Mouse (Mus musculus) embryonic facial prominence, embryonic 13.5 days (tissue): Measurements from ENCODE around the gene Cyp27a1. TPM values are rescaled to one million over a fixed set of nuclear protein-coding genes. Genes with fewer than 3 reads are reported as not detected.

Source experiments
- ATAC-seq: fragments of 200-750 bp; cut with Nextera tagmentation; 2 replicates; pipeline ENCODE4 v1.8.0; 2017; ENCODE audit warnings: low read depth; ENCODE audit not compliant: insufficient number of reproducible peaks, insufficient read depth, low FRiP score, low TSS enrichment
- H3K27ac ChIP-seq: fragments of 300-500 bp; sonication (generic); 2 replicates; pipeline ENCODE4 v1.5.1; 2015; ENCODE audit warnings: moderate library complexity, mild to moderate bottlenecking, inconsistent platforms
- H3K27me3 ChIP-seq: fragments of 300-500 bp; sonication (generic); 2 replicates; pipeline ENCODE4 v1.6.1; 2015; ENCODE audit warnings: mild to moderate bottlenecking, inconsistent platforms
- H3K36me3 ChIP-seq: fragments of 300-500 bp; sonication (generic); 2 replicates; pipeline ENCODE4 v1.6.1; 2015; ENCODE audit warnings: mild to moderate bottlenecking, inconsistent platforms
- H3K4me1 ChIP-seq: fragments of 300-500 bp; sonication (generic); 2 replicates; pipeline ENCODE4 v1.6.1; 2015; ENCODE audit warnings: inconsistent platforms
- H3K4me2 ChIP-seq: fragments of 300-500 bp; sonication (generic); 2 replicates; pipeline ENCODE4 v1.6.1; 2015; ENCODE audit warnings: moderate library complexity, mild to moderate bottlenecking, inconsistent platforms
- H3K4me3 ChIP-seq: fragments of 300-500 bp; sonication (generic); 2 replicates; pipeline ENCODE4 v1.5.1; 2015; ENCODE audit warnings: mild to moderate bottlenecking, inconsistent platforms
- H3K9ac ChIP-seq: fragments of 300-500 bp; sonication (generic); 2 replicates; pipeline ENCODE4 v1.6.1; 2015; ENCODE audit warnings: mild to moderate bottlenecking, inconsistent platforms
- H3K9me3 ChIP-seq: fragments of 300-500 bp; sonication (generic); 2 replicates; pipeline ENCODE4 v1.6.1; 2016; ENCODE audit warnings: inconsistent platforms
- WGBS: fragments of 180-500 bp; shearing (Covaris S2); methylation state at CpG from one replicate; pipeline ENCODE4 v1.1.7; 2015; ENCODE audit warnings: mixed read lengths; 5-methylcytosine and 5-hydroxymethylcytosine counted together
- polyA plus RNA-seq: library from polyadenylated mRNA; unstranded; fragments of >200 nt; fragmentation: Nextera tagmentation; extraction: Ambion mirVana; gene quantifications from 2 replicates; pipeline ENCODE4 v1.2.1, GENCODE M21; 2015

The Cyp27a1 gene
- polyA plus RNA-seq, 1 experiment from 2014 or later = 15.3 TPM

DNA sequence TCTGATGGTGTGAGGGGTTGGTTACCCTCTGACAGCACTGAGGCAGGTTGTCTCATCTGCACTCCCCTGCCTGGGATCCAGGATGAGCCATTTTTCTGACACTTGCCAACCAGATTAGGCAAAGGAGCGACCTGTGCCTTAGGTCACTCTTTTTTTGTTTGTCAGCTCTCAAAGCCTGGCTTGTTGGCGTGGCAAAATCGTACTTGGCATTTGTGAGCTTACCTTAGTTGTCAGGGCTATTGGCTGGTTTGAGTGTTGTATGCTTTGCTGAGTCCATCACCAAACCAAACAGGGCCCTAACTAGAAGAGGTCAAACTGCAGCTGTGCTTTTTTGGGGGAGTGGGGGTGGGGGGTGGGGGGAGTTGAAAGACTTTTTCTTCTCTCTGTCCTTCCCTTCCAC lies 5.9 kb downstream of the Cyp27a1 start:
- 78% methylated on average over 3 of the region's 3 CpGs for WGBS
- no peak overlapping the region for H3K4me3 ChIP-seq
- H3K27me3 ChIP-seq = no peaks in the 10 kb centered on the region
- H3K4me2 ChIP-seq = no peak overlapping the region
- no peak for ATAC-seq
- H3K9me3 ChIP-seq = no peaks in the 10 kb centered on the region
- H3K4me1 ChIP-seq = peaks cover 10% of the 10 kb centered on the region
- no peak overlapping the region for H3K27ac ChIP-seq
- no peaks in the 10 kb centered on the region for H3K36me3 ChIP-seq
- no peak overlapping the region for H3K9ac ChIP-seq

DNA sequence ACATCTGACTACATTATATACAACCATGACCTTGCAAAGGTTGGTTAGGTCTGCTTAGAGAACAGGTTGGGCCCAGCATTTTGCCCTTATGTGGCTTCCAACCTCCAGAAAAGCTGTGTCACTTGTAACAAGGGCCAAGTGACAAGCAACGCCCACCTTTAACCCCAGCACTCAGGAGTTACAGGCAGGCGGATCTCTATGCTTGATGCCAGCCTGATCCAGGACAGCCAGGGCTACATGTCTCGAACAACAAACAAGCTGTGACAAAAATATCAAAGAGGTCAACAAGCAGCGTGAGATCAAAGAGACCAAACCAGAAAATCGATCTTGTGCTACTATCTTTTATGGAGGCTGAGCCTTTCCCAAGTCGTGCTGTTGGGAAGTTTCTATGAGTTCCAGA lies 8.3 kb downstream of the Cyp27a1 start:
- 69% methylated on average over 6 of the region's 6 CpGs for WGBS
- H3K9ac ChIP-seq = no peak overlapping the region

GRCm38 (mm10) chr1:74723748-74724147 lies 10.4 kb downstream of the Cyp27a1 start:
- H3K9ac ChIP-seq = no peak overlapping the region
- WGBS = 72% methylated on average over 2 of the region's 2 CpGs
- H3K9me3 ChIP-seq = no peaks in the 10 kb centered on the region
- no peak overlapping the region for H3K27ac ChIP-seq
- no peak overlapping the region for H3K4me3 ChIP-seq
- no peak overlapping the region for H3K4me2 ChIP-seq
- H3K4me1 ChIP-seq = no peaks in the 10 kb centered on the region
- no peak for ATAC-seq
- H3K36me3 ChIP-seq = no peaks in the 10 kb centered on the region
- no peaks in the 10 kb centered on the region for H3K27me3 ChIP-seq

More for the DNA sequence above, 8.3 kb downstream of the Cyp27a1 start:
- no peak overlapping the region for H3K4me3 ChIP-seq
- ATAC-seq = no peak
- H3K4me2 ChIP-seq = no peak overlapping the region
- H3K27me3 ChIP-seq = no peaks in the 10 kb centered on the region
- no peaks in the 10 kb centered on the region for H3K4me1 ChIP-seq
- H3K36me3 ChIP-seq = no peaks in the 10 kb centered on the region
- H3K27ac ChIP-seq = no peak overlapping the region
- no peaks in the 10 kb centered on the region for H3K9me3 ChIP-seq

DNA sequence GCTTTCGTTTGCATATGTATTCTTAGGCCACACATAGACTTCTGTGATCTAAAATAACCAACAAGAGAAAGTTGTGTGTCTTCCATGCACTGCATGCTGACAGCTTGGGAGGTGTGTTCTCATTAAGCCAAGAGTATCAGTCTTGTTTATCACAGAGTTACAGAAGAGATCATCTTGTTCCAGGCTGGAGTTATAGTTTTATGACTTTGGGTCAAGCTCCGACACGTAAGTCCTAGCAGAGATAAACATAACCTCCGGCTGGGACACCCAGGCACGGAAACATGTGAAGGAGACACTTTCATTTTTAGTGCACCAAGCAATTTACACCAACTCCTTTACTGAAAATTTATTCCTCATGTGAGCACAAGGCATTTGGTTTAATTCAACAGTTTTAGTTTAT lies 12.7 kb downstream of the Cyp27a1 start:
- WGBS = 66% methylated on average over 5 of the region's 5 CpGs
- no peak for ATAC-seq

GRCm38 (mm10) chr1:74726674-74727073 lies 13.3 kb downstream of the Cyp27a1 start:
- no peaks in the 10 kb centered on the region for H3K4me1 ChIP-seq
- no peaks in the 10 kb centered on the region for H3K9me3 ChIP-seq
- no peaks in the 10 kb centered on the region for H3K36me3 ChIP-seq
- H3K9ac ChIP-seq = no peak overlapping the region
- H3K4me3 ChIP-seq = no peak overlapping the region
- 58% methylated on average over 5 of the region's 5 CpGs for WGBS
- ATAC-seq = no peak
- H3K27me3 ChIP-seq = no peaks in the 10 kb centered on the region
- H3K27ac ChIP-seq = no peak overlapping the region
- no peak overlapping the region for H3K4me2 ChIP-seq

More for the DNA sequence above, 12.7 kb downstream of the Cyp27a1 start:
- Histone ChIP-seq H3K9ac (no peak overlapping the region), H3K4me1 (no peaks in the 10 kb centered on the region), H3K27me3 (no peaks in the 10 kb centered on the region), H3K36me3 (no peaks in the 10 kb centered on the region), H3K9me3 (no peaks in the 10 kb centered on the region), H3K27ac (no peak overlapping the region), H3K4me2 (no peak overlapping the region), H3K4me3 (no peak overlapping the region)

DNA sequence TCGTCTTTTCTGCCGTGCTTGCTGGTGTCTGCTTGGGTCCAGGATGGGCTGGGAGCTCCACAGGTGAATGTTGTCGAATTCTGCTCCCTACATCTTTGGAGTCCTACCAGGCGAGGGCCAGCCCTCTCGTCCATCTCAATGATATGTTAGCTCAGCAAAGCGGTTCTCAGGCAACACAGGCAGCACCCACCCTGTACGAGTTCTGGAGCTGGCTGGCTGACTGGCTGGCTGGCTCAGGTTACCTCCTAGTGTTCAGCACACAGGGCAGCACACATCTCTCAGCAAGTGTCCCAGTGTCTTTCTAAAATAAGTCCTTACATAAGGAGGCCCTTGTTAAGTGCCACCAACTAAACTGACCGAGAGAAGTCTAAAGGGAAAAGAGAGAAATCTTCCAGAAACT lies 15.1 kb downstream of the Cyp27a1 start:
- no peak overlapping the region for H3K4me3 ChIP-seq
- no peak overlapping the region for H3K27ac ChIP-seq
- H3K9me3 ChIP-seq = no peaks in the 10 kb centered on the region
- 62% methylated on average over 8 of the region's 8 CpGs for WGBS
- no peaks in the 10 kb centered on the region for H3K27me3 ChIP-seq
- H3K9ac ChIP-seq = no peak overlapping the region
- H3K36me3 ChIP-seq = no peaks in the 10 kb centered on the region
- no peak for ATAC-seq
- no peaks in the 10 kb centered on the region for H3K4me1 ChIP-seq
- no peak overlapping the region for H3K4me2 ChIP-seq

- Histone ChIP-seq H3K4me1 (no peaks in the 10 kb centered on the region), H3K27ac (no peak overlapping the region), H3K27me3 (no peaks in the 10 kb centered on the region), H3K4me2 (no peak overlapping the region), H3K36me3 (no peaks in the 10 kb centered on the region), H3K9ac (no peak overlapping the region), H3K9me3 (no peaks in the 10 kb centered on the region), H3K4me3 (no peak overlapping the region)
- no peak for ATAC-seq
- 91% methylated on average over 12 of the region's 12 CpGs for WGBS
Measured at GRCm38 (mm10) chr1:74736977-74737376, 23.6 kb downstream of the Cyp27a1 start.

DNA sequence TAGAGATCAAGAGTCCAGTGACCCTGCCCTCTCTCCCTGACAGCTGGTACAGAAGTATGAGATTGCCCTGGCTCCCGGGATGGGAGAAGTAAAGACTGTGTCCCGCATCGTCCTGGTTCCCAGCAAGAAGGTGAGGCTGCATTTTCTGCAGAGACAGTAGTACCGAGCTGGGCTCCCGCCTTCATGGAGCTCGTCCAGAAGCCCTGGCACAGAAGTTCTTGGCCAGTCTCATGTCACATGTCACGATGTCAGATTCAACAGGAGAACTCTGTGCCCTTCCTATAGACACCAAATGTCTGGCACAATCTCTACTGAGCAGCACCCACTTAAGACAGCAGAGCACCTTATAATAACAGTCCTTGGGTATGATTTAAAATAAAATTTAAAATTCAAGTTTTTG lies 24.1 kb downstream of the Cyp27a1 start:
- H3K27ac ChIP-seq = no peak overlapping the region
- no peak overlapping the region for H3K4me2 ChIP-seq
- no peaks in the 10 kb centered on the region for H3K9me3 ChIP-seq
- no peak overlapping the region for H3K9ac ChIP-seq
- WGBS = 90% methylated on average over 7 of the region's 7 CpGs
- no peaks in the 10 kb centered on the region for H3K27me3 ChIP-seq
- no peaks in the 10 kb centered on the region for H3K36me3 ChIP-seq
- H3K4me1 ChIP-seq = no peaks in the 10 kb centered on the region
- ATAC-seq = no peak
- H3K4me3 ChIP-seq = no peak overlapping the region

DNA sequence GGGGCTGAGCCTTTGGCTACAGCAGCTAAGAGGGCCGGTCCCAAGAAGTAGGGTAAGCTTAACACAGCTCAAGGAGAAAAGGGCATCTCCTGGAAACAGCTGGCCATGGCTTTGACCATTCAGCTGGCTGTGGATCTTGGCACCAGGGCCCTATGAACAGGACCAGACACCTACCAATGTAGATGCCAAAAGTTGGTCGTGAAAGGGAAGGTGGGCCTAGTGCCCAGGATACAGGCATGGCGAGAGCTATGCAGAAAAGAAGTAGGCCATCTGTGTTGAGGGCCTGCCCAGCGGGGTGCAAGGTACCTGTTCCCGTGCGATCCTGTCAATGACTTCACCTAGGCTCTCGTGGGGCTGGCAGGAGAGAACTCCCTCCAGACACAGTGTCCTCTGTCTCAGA lies 27.5 kb downstream of the Cyp27a1 start:
- H3K4me1 ChIP-seq = no peaks in the 10 kb centered on the region
- H3K4me2 ChIP-seq = no peak overlapping the region
- no peak overlapping the region for H3K4me3 ChIP-seq
- no peaks in the 10 kb centered on the region for H3K36me3 ChIP-seq
- H3K9me3 ChIP-seq = no peaks in the 10 kb centered on the region
- H3K27me3 ChIP-seq = no peaks in the 10 kb centered on the region
- no peak for ATAC-seq
- no peak overlapping the region for H3K27ac ChIP-seq
- H3K9ac ChIP-seq = no peak overlapping the region
- WGBS = 77% methylated on average over 7 of the region's 7 CpGs

DNA sequence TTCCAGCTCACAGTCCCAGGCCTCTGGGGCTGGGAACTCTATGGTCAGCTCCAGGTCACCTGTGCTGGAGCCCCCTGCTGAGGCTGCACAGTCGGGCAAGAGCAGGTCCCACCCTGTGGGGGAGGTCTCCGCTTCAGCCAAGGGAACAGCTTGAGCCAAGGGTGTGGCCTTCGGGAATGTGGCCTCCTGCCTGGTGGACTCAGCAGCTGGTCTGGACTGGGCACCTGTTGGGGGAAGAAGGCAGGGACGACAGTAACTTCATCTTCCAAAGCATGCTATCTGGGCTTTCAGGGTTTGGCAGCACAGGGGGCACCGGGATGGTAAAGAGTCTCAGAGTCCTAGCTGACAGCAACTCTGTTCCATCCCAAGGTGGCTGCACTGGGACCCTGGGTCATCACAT lies 34.0 kb downstream of the Cyp27a1 start:
- no peak for ATAC-seq
- 73% methylated on average over 5 of the region's 5 CpGs for WGBS
- H3K9me3 ChIP-seq = no peaks in the 10 kb centered on the region

GRCm38 (mm10) chr1:74748643-74749271 lies 35.4 kb downstream of the Cyp27a1 start, which contains the start of gene Prkag3:
Gene Prkag3 (minus strand): TSS chr1:74749221.
- H3K9ac ChIP-seq = peak within 1 kb of the TSS; percentile 61
- H3K9me3 ChIP-seq = no peaks in the 10 kb centered on the region
- 10% methylated on average over 30 of the region's 30 CpGs for whole genome bisulfite sequencing
- H3K27me3 ChIP-seq = peaks cover 29% of the 10 kb centered on the region
- peaks cover 12% of the 10 kb centered on the region for H3K4me1 ChIP-seq
- no peaks in the 10 kb centered on the region for H3K36me3 ChIP-seq
- H3K27ac ChIP-seq = no peak within 1 kb of the TSS
- peak within 1 kb of the TSS; percentile 60 for H3K4me2 ChIP-seq
- peak within 1 kb of the TSS; percentile 28 for H3K4me3 ChIP-seq
- 0 out of 2 replicates have a peak, but pooled peaks have one; percentile 62 for ATAC-seq

More for the DNA sequence above, 34.0 kb downstream of the Cyp27a1 start:
- H3K27ac ChIP-seq = no peak overlapping the region
- H3K9ac ChIP-seq = no peak overlapping the region
- no peak overlapping the region for H3K4me3 ChIP-seq
- H3K4me2 ChIP-seq = no peak overlapping the region
- no peaks in the 10 kb centered on the region for H3K36me3 ChIP-seq
- H3K27me3 ChIP-seq = peaks cover 29% of the 10 kb centered on the region
- peaks cover 12% of the 10 kb centered on the region for H3K4me1 ChIP-seq

GRCm38 (mm10) chr1:74749301-74749700 lies 35.9 kb downstream of the Cyp27a1 start:
- Histone ChIP-seq H3K9me3 (no peaks in the 10 kb centered on the region), H3K4me3 (no peak overlapping the region), H3K36me3 (no peaks in the 10 kb centered on the region), H3K27me3 (peaks cover 29% of the 10 kb centered on the region), H3K27ac (no peak overlapping the region), H3K9ac (no peak overlapping the region), H3K4me2 (peak overlapping the region; percentile 60; the same call in 1 of the 2 replicates), H3K4me1 (peaks cover 12% of the 10 kb centered on the region)
- WGBS = 65% methylated on average over 7 of the region's 7 CpGs
- ATAC-seq = no peak
